Mouse (Mus musculus) limb, embryonic 15.5 days (tissue): ENCODE measurements around the gene Dand5. TPM values are rescaled to one million over a fixed set of nuclear protein-coding genes. Genes with fewer than 3 reads are reported as not detected.

Experiments
- ATAC-seq: fragments of 200-750 bp; cut with Nextera tagmentation; 2 replicates; pipeline ENCODE4 v1.8.0; 2017; ENCODE audit warnings: low read depth, moderate TSS enrichment; ENCODE audit not compliant: insufficient number of reproducible peaks, low FRiP score, low TSS enrichment
- H3K27ac ChIP-seq: fragments of 300-500 bp; sonication (generic); 2 replicates; pipeline ENCODE4 v1.5.1; 2015; ENCODE audit warnings: moderate library complexity, mild to moderate bottlenecking, inconsistent platforms
- H3K27me3 ChIP-seq: fragments of 300-500 bp; sonication (generic); 2 replicates; pipeline ENCODE4 v1.6.1; 2015; ENCODE audit warnings: inconsistent platforms
- H3K36me3 ChIP-seq: fragments of 300-500 bp; sonication (generic); 2 replicates; pipeline ENCODE4 v1.6.1; 2015; ENCODE audit warnings: inconsistent platforms
- H3K4me1 ChIP-seq: fragments of 300-500 bp; sonication (generic); 2 replicates; pipeline ENCODE4 v1.6.1; 2015; ENCODE audit warnings: inconsistent platforms
- H3K4me2 ChIP-seq: fragments of 300-500 bp; sonication (generic); 2 replicates; pipeline ENCODE4 v1.6.1; 2015; ENCODE audit warnings: mild to moderate bottlenecking, inconsistent platforms
- H3K4me3 ChIP-seq: fragments of 300-500 bp; sonication (generic); 2 replicates; pipeline ENCODE4 v1.5.1; 2015; ENCODE audit warnings: mild to moderate bottlenecking, inconsistent platforms
- H3K9ac ChIP-seq: fragments of 300-500 bp; sonication (generic); 2 replicates; pipeline ENCODE4 v1.6.1; 2015; ENCODE audit warnings: inconsistent platforms
- H3K9me3 ChIP-seq: fragments of 300-500 bp; sonication (generic); 2 replicates; pipeline ENCODE4 v1.6.1; 2016; ENCODE audit warnings: inconsistent platforms
- WGBS: fragments of 180-500 bp; shearing (Covaris S2); methylation state at CpG from one replicate; pipeline ENCODE4 v1.1.7; 2015; 5-methylcytosine and 5-hydroxymethylcytosine counted together
- polyA plus RNA-seq: library from polyadenylated mRNA; unstranded; fragments of >200 nt; fragmentation: Nextera tagmentation; extraction: Ambion mirVana; gene quantifications from 2 replicates; pipeline ENCODE4 v1.2.1, GENCODE M21; 2015

The Dand5 gene
- polyA plus RNA-seq, 1 experiment from 2014 or later, result 8.0 TPM

DNA sequence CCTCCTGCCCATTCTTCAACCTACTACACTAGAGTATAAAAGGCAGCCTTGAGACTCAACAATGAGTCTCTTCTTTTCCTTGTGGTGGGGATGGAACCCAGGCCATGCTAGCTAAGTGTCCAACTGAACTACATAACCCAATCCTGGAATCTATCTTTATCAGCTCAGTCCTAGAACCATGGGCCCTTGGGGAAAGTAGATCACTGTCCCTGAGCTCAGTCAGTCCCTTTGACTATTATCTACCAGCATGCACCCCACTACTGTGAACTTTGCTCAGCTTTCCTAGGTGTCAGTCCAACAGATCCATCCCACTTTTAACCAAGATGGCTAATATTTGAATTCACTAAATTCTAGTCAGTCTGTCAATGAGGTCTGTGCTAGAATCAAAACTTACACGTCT is 18.9 kb upstream of the Dand5 start:
- 0 out of 2 replicates have a peak overlapping the region, but pooled peaks have one; percentile 91 for H3K27ac ChIP-seq
- H3K4me1 ChIP-seq, result peaks cover 49% of the 10 kb centered on the region
- H3K4me3 ChIP-seq, result no peak overlapping the region
- no peak overlapping the region for H3K9ac ChIP-seq
- WGBS, result 72% methylated on average over 1 of the region's 1 CpGs
- H3K9me3 ChIP-seq, result no peaks in the 10 kb centered on the region
- ATAC-seq, result no peak
- peaks cover 61% of the 10 kb centered on the region for H3K36me3 ChIP-seq
- no peaks in the 10 kb centered on the region for H3K27me3 ChIP-seq
- H3K4me2 ChIP-seq, result no peak overlapping the region

DNA sequence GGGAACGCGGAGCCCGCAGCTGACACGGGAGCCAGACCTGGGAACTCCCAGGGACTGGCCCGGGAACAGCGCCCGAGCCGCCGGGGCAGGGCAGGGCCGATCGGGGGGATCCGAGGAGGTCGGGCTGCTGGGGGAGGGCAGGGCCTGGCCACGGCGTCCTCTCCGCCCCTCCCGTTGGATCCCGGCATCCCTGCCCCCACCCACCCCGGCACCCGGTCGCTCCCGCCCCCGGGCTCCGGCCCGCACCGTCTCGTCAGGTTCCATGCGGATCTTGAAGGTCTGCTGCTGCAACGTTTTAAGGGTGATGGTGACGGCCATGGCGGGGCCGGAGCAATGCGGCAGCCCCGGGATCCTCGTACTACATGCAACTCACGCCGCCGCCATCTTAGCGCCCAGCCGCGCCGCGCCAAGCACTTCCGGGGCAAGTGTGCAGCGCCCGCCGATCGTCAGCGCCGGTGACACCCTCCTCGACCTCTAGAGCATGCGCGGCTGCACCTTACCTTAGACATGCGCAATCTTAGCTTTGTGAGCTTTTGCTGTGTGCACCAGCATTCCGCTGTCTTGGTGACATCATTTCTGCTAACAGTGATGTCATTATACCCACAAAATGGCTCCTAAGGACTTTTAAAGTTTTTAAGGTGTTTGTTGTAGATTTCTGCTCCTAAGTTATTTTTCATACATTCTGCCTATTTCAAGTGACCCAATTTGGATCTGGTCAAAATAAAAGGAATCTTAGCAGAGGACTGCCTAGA is 17.8 kb upstream of the Dand5 start, which contains the start of gene Rad23a:
Rad23a (minus strand) TSS at position 418 of the 752 bp plus-strand sequence.
- no peaks in the 10 kb centered on the region for H3K27me3 ChIP-seq
- peak within 1 kb of the TSS; percentile 91 for H3K27ac ChIP-seq
- H3K4me2 ChIP-seq, result peak within 1 kb of the TSS; percentile 64
- peaks cover 57% of the 10 kb centered on the region for H3K4me1 ChIP-seq
- peak within 1 kb of the TSS; percentile 84 for H3K4me3 ChIP-seq
- ATAC-seq, result peak; percentile 88
- H3K36me3 ChIP-seq, result peaks cover 72% of the 10 kb centered on the region
- peak within 1 kb of the TSS; percentile 85 for H3K9ac ChIP-seq
- WGBS, result under 1% methylated on average over 55 of the region's 55 CpGs
- H3K9me3 ChIP-seq, result no peaks in the 10 kb centered on the region

DNA sequence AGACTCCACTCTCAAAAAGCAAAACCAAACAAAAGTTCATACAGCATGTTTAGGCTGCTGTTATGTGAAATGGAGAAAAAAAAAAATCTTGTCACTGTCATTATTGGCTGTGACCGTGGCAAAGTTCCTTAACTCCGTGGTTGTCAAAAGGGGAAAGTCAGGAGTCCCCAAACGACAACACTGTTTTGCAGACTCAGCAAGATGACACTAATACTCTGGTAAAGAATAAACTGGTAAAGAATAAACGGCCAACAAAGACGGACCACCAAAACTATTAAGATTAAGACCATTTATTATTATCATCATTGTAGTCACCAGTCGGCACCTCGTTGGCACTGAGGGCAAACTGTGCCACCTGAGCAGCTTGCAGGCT is 17.2 kb upstream of the Dand5 start:
- no peak for ATAC-seq
- WGBS, result 3% methylated on average over 7 of the region's 7 CpGs
- H3K4me1 ChIP-seq, result peaks cover 57% of the 10 kb centered on the region

DNA sequence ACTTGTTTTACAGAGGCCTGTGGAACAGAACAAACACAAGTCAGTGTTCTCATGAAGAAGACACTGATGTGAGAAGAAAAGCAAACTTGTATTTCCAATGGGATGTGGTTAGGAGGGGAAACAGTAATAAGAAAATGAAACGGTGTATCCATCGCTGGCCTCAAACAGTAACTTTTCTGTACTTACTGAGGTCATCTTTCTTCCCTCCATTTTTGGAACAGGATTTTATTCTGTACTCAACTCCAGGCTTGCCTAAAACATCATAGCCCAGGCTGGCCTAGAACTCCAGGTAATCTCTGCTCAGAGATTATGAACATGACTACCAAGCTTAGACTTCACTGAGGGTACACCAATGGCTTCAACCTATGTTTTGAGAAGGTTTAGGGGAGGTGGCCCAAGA is 16.8 kb upstream of the Dand5 start:
- Histone ChIP-seq H3K4me2 (peak overlapping the region; percentile 64), H3K4me3 (peak overlapping the region; percentile 84), H3K27me3 (no peaks in the 10 kb centered on the region), H3K9ac (0 out of 2 replicates have a peak overlapping the region, but pooled peaks have one; percentile 28), H3K27ac (peak overlapping the region; percentile 91; the same call in 1 of the 2 replicates), H3K4me1 (peaks cover 57% of the 10 kb centered on the region), H3K36me3 (peaks cover 74% of the 10 kb centered on the region), H3K9me3 (no peaks in the 10 kb centered on the region)
- WGBS, result 81% methylated on average over 2 of the region's 2 CpGs
- ATAC-seq, result no peak

More for the DNA sequence above, 17.2 kb upstream of the Dand5 start:
- Histone ChIP-seq H3K36me3 (peaks cover 74% of the 10 kb centered on the region), H3K9ac (peak overlapping the region; percentile 85), H3K9me3 (no peaks in the 10 kb centered on the region), H3K4me2 (peak overlapping the region; percentile 64), H3K27ac (peak overlapping the region; percentile 91), H3K4me3 (peak overlapping the region; percentile 84), H3K27me3 (no peaks in the 10 kb centered on the region)

DNA sequence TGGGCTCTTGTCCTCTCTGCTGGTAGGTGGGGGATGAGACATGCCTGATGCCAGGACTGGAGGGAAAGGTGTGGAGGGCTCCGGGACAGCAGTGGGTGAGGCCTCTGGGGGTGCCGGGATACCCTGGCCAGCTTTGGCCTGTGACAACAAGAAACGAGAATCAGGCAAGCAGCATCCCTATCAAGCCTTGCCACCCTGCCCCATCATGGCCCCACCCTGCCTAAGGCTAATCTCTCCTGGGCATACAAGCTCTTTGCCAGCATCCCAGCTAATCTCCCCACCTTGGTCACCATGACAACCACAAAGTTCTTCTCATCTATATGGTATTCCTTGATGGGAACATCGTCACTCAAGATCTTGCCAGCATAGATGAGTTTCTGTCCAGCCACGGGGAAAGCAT is 15.9 kb upstream of the Dand5 start:
- H3K4me2 ChIP-seq, result no peak overlapping the region

DNA sequence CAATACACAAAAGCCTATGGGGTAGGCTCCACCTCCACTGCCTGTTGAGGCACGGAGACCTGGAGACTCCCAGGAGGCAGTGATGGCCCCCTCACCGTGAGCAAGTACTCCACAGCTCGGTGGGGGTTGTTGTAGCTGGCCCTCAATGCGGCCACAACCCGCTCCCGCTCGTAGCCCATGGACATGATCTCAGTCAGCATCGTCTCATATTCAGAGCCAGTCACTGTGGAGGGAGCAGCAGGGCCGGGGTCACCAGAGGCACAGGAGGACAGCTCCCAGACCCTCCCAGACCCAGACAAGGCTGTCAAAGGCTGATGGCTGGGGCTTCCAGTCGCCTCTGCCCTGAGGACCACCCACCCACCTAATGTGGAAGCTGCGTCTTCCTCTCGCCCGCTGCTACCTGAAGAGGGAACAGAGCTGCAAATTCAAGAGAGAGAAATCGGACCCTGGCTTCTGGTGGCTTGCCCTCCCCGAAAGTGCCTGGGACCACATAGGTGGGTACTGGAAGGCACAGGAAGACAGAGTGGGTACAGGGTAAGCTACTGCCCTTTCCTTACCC is 15.4 kb upstream of the Dand5 start:
- no peak for ATAC-seq
- WGBS, result 80% methylated on average over 15 of the region's 15 CpGs
- Histone ChIP-seq H3K4me1 (peaks cover 61% of the 10 kb centered on the region), H3K4me2 (no peak overlapping the region), H3K36me3 (peaks cover 68% of the 10 kb centered on the region), H3K9me3 (no peaks in the 10 kb centered on the region), H3K9ac (no peak overlapping the region), H3K27me3 (no peaks in the 10 kb centered on the region), H3K4me3 (no peak overlapping the region), H3K27ac (peak overlapping the region; percentile 57)

More for the DNA sequence above, 15.9 kb upstream of the Dand5 start:
- Histone ChIP-seq H3K4me1 (peaks cover 57% of the 10 kb centered on the region), H3K36me3 (peaks cover 73% of the 10 kb centered on the region), H3K9ac (no peak overlapping the region), H3K27me3 (no peaks in the 10 kb centered on the region), H3K4me3 (no peak overlapping the region), H3K9me3 (no peaks in the 10 kb centered on the region), H3K27ac (no peak overlapping the region)
- 83% methylated on average over 5 of the region's 5 CpGs for WGBS
- ATAC-seq, result no peak

DNA sequence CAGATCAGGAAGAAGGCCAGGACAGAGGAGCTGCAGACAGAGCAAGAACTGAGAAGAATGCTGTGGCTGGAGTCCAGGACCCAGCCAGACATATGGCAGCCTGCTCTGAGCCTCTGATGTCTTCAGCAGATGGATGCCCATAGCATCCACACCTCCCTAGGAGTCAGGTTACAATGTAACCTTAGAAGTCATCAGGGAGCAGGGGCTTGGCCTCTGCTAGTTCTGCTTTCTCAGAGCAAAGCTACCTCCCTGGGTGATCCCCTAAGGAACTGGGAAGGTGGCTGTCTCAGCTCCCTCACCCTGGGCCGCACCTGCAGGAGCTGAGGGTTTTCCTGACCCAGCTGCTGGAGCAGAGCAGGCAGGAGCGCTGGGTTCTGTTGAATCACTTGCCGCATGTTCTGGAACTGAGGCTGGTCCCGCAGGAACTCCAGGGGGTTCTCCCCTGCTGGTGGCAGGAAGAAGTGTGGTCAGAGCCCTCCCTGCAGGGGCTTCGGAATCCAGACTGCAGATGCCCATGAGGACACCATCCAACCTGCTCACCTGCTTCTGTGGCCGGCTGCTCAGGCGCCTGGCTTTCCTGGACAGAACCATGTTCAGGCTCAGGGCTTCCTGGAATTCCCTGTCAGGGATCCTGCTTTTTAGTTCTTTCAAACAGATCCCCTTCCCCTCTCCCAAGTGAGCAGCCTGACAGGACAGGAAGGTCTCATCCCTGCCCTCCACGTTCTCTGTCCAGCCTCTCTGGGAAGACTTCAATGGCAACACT is 14.7 kb upstream of the Dand5 start:
- Histone ChIP-seq H3K27ac (peak overlapping the region; percentile 57), H3K9ac (no peak overlapping the region), H3K9me3 (no peaks in the 10 kb centered on the region), H3K36me3 (peaks cover 61% of the 10 kb centered on the region), H3K4me3 (no peak overlapping the region), H3K27me3 (no peaks in the 10 kb centered on the region), H3K4me1 (peaks cover 59% of the 10 kb centered on the region), H3K4me2 (no peak overlapping the region)
- 31% methylated on average over 8 of the region's 8 CpGs for WGBS
- ATAC-seq, result no peak; the same call in 1 of the 2 replicates

DNA sequence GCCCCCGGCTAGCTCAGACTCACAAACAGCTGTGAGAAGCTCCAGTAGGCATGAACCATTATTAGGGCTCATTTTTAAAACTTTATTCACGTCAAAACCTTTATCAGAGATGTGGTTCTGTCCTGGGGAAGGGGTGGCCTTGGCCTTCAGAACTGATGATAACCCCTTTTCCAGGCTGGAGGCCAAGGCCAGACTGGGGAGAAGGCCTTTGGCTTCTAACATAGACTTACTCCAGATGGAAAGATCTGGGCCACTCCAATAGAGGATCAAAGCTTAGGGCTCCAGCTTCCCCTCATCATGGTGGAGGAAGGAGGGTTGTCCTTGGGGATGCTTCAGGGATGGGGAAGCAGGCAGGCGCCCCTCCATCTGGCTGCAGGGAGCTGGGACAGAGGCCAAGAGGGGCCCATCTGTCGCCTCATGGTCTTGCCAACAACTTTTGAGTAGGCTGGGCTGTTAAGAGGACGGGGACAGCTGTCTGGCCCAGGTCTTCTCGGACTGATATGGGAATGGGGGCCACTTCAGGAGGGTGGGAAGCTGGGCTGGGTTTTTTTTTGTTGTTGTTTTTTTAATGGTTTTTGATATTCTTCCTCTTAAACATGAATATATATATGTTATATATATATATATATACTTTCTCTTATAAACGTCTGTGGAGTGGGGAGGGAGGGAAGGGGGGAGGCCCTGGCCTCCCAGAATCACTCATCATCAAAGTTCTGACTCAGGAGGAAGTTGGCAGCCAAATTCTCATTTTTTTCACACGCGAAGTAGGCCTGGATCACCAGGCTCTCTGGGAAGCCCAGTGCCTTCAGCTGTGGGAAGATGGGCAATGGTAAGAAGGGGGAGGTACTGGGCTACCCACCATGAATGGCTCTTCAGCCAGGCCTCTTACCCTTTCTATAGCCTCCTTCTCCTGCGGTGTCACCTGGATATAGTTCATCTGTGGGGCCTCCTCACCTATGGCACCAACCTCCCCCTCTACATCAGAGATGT is 12.5 kb upstream of the Dand5 start:
- ATAC-seq, result no peak
- Histone ChIP-seq H3K36me3 (peaks cover 51% of the 10 kb centered on the region), H3K4me3 (no peak overlapping the region), H3K27me3 (no peaks in the 10 kb centered on the region), H3K4me2 (no peak overlapping the region), H3K27ac (peak overlapping the region; percentile 27), H3K9ac (no peak overlapping the region), H3K9me3 (no peaks in the 10 kb centered on the region), H3K4me1 (peaks cover 63% of the 10 kb centered on the region)
- WGBS, result 60% methylated on average over 10 of the region's 10 CpGs

DNA sequence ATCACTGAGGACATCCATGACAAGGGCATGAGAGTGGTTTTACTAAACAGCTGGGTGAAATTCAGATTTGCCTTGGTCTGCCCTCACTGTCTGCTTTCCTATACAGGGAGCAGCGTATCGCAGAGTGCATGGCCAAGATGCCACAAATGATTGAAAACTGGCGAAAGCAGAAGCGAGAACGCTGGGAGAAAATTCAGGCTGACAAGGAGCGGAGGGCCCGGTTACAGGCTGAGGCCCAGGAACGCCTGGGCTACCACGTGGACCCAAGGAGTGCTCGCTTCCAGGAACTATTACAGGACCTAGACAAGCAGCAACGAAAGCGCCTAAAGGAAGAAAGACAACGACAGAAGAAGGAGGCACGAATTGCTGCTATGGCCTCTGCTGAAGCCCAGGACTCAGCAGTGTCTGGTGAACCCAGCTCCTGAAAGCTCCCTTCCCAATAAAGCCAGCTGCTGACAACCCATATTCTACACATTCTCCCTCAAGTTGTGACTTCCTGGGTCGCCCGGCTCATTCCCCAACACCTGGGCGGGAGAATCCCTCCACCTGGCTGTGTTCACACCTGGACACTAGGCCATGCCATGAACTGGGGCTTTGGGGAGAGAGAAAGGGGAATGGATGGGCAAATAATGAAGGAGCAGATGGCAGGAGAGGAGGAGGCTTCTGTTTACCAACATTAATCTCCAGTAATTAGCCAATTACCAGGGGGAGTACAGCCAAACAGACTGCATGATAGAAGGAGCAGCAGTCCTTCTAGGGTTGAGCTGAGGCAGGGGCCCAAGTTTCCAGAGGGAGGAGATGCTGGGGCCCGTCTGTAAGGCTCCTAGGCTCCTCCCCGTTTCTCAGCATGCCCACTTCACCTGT is 11.6 kb upstream of the Dand5 start:
- H3K4me1 ChIP-seq, result peaks cover 57% of the 10 kb centered on the region
- H3K4me3 ChIP-seq, result no peak overlapping the region
- WGBS, result 82% methylated on average over 19 of the region's 19 CpGs
- H3K9ac ChIP-seq, result no peak overlapping the region
- no peak for ATAC-seq
- H3K27me3 ChIP-seq, result no peaks in the 10 kb centered on the region
- no peak overlapping the region for H3K4me2 ChIP-seq
- no peaks in the 10 kb centered on the region for H3K9me3 ChIP-seq
- H3K36me3 ChIP-seq, result peaks cover 51% of the 10 kb centered on the region
- H3K27ac ChIP-seq, result no peak overlapping the region
